Mouse (Mus musculus) forelimb bud, embryonic 11.5 days (tissue): ENCODE data around the gene Axin2.
"Not testable (repeated sequence)": the region's sequence is repeated elsewhere in the genome, so short reads cannot be mapped to it uniquely, and the experiment has no call there.

Experiments
- DNase-seq: peaks from one replicate; pipeline ENCODE4 v3.0.0-alpha.2; 2012; ENCODE audit warnings: low read depth, low spot score

The Axin2 gene

DNA sequence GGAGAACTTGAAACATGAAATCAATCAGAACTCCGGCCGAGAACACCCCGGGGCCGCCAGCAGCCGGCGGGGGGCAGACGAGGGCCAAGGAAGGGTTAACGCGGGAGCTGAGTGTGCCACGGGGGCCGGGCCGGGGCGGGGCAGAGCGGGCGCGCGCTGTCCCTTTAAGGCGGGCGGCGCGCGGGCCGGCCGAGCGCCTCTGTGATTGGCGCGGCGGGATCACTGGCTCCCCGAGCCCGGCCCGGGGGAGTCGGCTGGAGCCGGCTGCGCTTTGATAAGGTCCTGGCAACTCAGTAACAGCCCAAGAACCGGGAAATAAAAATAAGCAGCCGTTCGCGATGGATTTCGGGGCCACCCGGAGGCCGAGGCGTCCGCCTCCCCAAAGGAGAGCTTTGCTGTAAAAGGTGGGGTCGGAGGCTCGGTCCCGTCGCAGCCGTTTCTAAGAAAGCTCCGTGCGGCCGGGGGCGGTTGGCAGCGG is at the start of gene Axin2:
Gene Axin2, plus strand, starts transcription at position 192 of the 478 bp plus-strand sequence.
- DNase-seq = peak; percentile 95

DNA sequence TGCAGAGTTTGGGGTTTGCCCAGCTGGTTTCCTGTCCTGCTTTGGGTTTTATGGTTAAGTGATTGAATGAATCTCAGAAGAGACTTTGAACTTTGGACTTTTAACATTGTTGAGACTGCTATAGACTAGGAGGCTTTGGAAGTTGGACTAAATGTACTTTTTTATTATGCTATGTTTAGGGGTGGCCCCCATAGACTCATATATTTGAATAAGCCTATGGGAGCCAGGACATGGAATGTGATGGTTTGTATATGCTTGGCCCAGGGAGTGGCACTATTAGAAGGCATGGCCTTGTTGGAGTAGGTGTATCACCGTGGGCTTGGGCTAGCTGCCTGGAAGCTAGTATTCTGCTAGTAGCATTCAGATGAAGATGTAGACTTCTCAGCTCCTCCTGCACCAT is 48.9 kb upstream of the Axin2 start:
- DNase-seq = not testable (repeated sequence)

DNA sequence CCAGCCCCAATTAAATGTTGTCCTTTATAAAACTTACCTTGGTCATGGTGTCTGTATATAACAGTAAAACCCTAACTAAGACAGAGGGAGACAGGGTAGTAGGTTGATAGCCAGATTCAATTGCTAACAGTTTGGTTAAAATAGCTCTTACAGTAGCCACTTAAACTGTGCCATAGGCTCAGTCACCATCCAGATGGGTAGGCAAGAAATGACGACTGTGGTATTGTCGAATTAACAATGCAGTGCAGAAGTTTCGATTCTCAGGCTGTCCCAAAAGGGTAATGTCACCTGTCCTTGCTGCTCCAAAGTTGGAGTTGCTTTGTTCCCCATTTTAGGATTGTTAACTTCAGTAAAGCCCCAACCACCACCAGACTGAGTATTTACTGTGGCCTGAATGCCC is 48.4 kb upstream of the Axin2 start:
- no peak for DNase-seq

DNA sequence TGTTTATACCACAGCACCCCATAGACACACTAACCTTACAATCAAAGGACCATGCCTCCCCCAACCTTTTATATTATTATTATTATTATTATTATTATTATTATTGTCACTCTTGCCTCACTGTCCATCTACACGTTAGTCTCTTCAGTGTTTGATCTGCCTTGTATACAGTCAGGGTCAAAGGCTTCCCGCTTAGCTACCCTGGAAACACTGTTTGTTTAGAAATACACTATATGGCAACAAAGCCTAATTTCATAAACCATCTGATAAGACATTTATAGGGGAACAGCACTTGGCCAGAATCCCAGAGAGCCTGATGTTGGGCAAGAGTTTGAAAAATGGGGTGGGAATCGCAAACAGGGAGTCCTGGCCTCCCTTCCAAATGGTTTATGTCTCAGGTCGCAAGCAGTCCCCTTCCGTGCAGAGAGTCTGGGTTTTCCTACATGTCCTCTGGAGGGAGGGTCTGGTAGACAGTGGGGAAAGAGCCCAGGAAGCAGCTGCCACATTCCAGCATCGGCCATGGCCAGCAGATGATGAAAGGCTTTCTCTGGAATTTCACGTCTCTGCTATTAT is 43.4 kb upstream of the Axin2 start:
- no peak for DNase-seq

DNA sequence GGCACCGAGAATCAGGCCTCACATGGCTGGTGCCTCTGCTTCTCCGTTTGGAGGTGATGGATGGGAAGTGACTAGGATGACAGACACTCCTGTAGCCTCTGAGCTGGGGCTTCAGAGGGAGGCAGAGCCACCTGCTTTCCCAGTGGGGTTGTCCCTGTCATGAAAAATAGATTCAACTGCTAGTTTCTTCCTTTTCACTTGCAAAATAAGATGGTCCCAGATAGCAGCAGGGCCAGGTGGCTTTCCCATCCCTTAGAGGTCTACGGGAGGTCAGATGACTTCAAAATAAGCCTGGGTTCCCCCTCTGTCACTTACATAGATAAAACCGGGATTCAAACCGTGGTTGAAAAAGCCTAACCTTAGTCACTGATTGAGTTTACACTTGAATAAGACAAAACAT is 42.6 kb upstream of the Axin2 start:
- no peak for DNase-seq

DNA sequence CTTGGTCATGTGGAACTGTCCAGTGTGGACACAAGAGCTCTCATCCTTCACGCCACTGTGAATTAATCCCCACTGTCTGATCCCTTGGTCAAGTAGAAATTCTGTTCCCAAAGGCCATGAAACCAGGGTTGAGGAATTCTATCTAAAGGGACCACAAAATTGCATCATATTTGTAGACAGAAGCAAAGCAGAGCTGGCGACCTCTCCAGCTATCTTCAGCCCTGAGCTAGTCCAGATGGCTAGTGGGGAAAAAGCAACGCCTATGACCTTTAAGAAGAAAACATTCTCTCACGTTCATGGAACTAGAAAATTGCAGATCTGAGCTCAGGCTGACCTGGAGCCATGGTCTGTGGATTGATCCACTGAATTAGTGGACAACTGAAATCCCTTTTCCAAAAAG is 39.6 kb upstream of the Axin2 start:
- no peak for DNase-seq

DNA sequence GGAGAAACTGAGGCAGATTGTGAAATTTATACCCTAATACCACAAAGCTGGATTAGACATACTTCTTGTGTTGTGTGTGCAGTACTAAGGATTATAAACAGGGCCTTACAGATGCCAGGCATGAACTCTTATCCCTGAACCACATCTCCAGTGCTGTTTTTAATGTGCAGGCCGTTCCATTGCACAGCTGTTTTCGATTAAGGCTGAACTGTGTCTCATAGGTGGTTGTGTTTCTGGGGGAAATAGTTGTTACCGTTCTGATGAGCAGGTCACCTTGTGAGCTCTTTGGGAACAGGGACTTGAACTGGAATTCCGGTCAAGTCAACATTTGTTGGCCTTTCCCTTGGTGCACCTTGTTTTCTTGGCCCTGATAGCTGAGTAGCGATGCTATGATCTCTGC is 38.5 kb upstream of the Axin2 start:
- DNase-seq = peak; percentile 69

DNA sequence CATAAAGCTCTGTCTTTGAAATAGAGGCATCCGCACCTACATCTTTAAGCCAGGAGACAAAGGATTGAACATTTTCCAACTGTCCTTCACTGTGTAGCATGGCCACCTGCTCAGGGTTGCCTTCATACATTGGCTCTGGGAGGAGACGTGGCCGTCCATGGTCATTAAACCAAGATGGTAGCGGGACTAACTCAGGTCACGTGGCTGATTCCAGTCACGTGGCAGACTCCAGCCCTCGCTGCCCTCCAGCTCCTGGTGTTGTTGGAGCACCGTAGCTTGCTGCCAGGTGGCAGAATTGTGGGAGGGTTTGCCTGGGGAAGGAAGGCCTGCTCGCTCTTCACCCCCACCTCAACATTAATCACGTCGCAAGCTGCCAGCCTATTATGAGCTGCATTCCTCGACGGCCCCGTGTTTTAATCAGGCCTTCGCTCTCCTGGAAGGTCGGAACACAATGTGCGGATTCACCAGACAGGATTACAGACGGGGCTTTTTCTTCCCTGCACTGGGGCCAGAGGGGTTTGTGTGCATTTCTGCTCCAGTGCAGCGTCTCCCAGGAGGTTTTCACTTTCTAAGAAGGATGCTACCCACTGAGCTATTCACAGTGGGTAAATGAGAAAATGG is 34.8 kb upstream of the Axin2 start:
- no peak for DNase-seq

DNA sequence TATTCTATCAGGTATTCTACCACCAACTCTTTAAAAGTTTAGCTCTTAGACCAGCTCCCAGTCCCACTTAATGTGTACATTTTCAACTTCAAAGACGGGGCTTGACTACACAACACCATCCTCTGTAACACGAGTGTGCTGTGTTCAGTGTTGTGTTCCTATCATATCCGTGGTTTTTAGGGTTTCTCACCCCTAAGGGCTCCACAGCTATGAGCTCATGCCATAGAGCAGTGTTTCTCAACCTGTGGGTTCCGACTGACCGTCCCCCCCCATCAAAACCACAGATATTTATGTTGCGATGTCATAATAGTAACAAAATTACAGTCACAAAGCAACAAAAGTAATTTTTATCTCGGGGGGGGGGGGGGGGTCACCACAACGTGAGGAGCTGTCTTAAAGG is 34.1 kb upstream of the Axin2 start:
- DNase-seq = no peak

DNA sequence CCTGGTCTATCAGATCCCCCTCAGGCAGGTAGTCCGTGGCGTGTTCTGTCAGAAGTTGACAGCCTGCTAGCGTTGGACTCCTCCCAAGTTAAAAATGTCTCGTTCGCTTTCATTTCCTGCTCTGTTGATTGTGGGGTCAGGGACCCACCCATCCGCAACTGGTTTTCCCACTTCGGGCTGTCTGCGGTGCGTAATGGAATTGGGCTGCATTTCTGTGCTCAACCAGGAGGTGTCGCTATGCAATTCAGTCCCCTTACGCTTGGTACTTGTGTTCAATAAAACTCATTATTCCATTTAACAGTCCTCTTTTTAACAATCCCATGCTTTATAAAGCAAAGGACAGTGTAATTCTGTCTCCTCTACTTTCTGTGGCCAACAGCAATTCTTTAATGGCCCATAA is 31.0 kb upstream of the Axin2 start:
- DNase-seq = no peak

DNA sequence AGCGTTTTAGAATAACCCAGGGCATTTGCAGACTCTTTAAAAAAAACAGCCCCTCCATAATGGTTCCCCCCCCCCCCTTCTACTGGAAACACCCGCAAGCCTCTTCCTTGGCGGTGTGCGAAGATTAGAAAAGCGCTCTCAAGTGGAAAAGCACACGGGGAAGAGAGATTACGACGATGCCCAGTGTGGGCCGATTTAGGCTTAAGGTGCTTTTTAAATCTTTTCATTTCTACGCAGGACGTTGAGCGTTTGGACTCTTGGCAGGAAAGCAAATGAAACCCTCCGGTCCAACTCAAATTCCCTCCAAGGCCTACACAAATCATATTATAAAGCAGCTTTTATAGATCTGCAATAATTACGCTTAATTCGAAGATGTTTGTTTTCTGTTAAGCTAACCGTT is 29.6 kb upstream of the Axin2 start:
- no peak for DNase-seq

DNA sequence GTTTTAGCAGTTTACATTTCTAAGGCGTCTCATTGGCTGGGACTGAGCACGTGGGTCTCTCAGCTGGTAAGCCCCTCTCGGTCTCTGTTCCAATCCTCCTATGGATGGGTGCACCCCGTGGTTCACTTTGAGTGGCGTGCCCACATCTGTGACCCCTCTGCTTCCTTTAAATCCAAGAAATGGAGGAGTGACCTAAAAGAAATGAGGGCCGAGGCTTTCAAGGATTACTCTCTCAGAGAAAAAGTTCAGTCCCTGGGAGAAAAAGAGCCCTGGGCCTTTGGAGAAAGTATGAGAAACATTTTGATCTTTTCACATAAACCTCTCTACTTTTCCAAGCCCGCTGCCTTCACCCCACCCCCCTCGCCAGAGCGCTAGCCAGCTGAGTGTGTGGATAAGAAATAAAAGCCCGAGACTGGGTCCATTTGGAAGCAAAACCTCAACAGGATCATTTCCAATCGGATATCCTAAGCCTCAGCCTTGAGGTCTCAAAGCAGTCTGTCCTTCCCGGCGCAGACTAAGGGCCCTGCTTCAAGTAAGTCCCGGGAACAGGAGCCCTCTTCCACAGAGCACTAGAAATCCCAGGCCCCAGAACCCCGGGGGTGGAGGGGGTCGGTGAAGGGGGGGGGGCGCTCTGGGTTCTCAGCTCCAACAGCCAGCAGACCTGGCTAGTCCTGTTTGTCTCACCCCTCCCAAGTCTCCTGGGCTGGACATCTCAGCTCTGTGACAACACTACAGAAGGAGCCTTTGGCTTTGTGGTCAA is 28.9 kb upstream of the Axin2 start:
- DNase-seq = peak; percentile 71

DNA sequence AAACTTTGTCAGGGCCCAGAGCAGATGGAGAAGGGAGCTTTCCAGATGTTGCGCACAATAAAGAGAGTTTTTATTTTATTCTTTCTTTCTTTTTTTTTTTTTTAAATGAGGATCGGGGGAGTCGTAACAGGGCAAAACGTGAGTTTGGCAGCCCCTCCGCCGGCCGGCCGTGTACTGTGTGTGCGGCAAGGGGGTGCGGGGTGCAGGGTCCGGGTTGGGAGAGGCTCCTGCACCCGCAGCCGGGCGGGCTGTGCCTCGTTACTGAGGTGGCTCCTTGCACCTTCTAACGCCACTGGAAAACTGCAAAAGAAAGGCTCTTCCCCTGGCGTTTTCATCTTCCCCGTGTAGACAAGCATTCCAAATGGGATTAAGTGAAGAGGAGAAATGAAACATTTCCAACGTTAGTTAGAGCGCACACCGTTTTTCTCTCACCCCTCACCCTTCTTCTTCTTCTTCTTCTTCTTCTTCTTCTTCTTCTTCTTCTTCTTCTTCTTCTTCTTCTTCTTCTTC is 28.2 kb upstream of the Axin2 start:
- DNase-seq = no peak

DNA sequence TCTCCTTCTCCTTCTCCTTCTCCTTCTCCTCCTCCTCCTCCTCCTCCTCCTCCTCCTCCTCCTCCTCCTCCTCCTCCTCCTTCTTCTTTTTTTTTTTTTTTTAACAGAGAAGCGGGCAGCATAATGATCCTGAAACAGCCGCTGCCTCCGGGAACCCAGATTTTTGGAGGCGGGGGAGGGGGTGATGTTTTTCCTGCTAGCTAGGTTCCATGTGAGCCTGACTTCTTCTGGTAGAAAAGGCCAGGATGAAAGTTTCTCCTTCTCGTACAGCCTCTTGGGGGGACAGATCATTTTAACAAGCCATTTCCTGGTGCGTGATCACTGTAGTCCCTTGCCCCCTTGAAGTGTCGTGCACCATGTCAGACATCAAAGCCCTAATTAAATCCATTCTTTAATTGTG is 27.7 kb upstream of the Axin2 start:
- no peak for DNase-seq

DNA sequence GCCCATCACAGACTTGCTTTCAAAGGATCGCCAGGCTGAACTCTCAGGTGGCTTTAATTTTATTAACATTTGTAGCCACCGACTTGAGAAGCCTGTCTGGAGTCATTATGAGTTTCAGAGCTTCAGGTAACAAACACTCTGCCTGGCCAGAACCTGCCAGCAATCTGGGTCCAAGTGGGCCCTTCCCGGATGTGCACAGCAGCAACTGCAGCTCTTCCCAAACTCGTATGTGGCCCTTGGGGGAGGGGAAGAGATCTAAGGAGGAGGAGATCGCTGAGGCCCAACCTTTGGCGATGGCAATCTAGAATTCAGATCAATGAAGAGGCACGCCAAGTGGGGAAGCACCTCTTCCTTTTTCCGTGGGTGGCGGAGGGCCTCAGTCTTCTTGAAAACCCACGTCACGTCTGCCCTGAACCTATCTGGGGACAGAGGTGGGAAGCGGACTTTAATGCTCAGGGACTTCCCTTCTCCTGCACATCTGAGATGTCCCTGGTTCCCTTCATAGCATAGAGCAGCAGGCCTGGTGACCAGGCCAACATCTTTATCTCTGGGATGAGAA is 26.8 kb upstream of the Axin2 start:
- no peak for DNase-seq

DNA sequence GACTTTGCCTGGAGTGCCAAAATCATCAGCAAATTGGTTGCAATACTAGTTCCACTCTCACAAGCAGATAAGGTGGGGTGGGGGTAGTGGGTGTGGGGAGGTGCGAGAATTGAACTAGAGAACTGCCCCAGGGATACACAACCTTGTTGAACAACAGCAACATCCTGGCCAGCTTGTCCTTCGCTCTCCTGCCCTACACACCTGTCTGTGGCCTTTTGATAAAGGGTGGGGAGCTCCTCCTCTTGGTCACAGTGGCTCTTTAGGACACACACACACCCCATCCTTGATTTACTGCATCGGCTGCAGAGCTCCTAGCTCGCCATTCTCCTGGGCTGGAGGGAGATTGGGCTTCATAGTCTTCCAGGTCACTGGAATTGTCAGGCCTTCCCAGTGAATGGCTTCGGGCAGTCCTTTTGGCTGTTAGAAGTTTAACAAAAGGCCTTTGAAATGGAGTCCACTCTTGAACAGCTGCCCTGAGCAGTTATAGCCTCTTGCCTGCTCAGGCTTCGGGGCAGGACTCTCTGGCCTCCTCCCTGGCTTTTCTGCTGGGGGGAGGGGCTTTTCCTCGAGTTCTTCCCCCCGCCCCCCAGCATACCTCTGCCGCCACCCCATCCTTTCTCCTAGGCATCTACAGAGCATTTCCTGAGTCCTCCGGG is 26.2 kb upstream of the Axin2 start:
- DNase-seq = no peak

DNA sequence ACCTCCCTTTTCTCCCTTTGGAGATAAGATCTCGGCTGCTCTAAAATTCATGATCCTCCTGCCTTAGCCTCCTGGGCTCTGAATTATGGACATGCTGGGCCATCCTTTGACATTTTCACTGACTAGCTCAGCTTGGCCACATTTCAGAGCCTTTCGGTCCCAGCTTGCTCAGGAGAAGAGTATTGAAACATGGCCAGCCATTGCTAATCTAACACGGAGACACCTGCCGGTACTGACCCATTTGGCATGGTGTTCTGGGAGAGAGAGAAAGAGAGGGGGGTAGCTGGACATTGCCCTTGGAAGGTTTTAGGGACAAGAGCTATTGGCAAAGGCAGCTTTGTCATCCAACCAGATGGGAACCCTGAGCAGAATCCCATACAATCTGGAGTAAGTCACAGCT is 23.1 kb upstream of the Axin2 start:
- no peak for DNase-seq

DNA sequence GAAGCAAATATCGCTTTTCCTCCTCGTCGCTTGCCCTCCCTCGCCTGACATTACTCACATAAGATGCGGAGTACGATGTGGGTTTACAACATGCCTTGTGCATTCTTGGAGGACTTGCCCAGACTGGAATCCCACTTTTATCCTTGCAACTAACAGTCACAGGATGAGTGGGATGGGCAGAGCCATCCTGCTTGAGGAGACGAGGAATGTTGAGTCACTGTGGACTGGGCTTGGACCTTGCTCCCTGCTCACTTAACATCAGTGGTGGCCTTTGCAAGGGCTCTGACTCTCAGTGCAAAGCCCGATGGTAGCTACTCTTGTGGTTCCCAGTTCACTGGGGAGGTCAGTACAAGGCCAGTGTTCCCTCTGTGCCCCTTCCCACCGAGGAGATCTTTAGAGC is 22.1 kb upstream of the Axin2 start:
- DNase-seq = no peak

DNA sequence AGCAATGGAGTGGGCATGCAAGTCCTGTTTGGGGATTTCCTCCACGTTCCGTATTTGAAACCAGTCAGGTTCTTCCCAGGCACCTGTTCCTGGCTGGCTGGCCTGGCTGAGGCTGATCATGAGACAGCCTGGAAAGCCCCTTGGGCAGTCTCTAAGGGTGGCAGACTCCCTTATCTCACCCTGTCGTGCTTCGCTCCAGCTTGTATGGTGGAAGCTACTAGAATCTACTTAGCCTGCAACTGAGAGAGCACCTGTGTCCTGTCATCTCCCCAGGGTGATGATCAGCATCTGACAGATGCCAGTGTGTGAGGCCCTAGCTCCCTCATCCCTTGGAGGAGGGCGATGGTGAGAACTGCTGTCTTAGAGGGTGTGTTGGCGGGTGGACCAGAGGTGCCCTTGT is 21.7 kb upstream of the Axin2 start:
- DNase-seq = no peak

DNA sequence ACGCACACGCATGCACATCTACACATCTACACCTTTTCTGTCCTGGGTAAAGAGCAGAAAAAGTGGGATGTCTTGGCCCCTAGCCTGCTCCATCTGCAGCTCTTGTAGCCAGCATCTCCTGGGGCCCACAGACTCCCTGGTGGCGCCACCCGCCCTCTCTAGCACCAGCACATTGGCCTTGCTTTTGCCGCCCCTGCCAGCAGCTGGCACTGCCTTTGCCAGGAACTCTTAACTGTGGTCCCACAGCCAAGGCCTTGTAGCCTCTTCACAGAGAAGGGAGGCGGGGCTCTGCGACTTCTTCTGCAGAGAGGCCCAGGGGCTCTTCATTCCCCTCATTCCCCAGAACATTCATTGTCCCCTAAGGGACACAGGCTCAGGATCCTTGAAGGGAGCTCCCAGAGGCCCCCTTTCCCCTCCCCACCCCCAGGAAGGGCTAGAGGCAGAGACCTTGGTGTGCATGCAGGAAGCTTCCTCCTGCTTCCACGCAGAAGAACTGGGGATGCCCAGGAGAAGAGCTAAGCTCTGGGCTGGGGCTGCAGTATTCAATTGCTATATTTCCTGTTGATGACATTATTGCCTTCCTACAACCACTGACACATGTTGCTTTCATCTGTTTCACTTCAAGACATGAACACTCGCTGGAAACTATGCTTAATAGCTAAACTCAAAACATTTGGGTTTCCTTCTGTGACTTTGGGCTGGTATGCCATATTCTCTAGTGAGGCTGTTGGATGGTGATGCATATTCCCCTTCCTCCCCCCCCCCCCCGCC is 19.2 kb upstream of the Axin2 start:
- no peak for DNase-seq

DNA sequence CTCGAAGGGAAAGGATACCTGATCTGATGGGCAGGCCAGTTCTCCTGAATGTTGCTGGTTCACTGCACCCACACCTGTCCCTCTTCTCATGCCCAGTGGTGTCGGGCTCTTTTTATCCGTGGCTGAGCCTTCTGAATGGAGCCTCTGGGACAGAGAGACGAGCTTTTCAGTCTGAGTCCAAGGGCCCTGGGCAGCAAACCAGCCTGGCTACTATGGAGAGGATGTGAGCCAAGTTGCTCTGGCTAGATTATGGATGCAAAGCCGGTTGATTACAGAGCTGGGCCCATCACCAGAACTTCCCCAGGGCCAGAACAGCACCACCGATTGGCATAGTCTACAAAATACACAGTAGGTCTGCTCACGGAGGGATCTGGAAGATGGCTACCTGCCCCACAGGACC is 18.5 kb upstream of the Axin2 start:
- no peak for DNase-seq
